Comparison of ENCODE assay signal across 24 mouse cellular contexts in the genomic region with DNA sequence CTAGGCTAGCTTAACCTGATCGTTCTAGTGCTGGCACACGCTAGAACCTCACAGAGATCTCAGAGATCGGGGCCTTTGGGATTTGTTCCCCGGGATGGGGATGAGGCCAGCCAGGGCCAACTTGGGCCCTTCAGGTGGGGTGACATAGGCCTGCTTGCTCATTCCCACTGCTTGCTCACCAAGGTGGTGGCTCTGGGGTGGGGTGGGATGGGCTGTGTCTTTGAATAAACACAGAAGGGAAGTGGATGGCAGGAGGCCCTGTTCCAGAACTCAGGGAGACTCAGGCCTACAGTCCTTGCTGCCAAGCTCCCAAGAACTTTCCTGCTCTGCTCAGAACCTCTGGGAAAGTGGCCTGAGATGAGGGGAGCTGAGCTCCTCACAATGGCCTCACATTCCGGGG. TPM values are rescaled to one million over a fixed set of nuclear protein-coding genes. Genes with fewer than 3 reads are reported as not detected.
DNase-seq lines count a peak whose midpoint lies in the region; ATAC-seq and TF ChIP-seq lines count a peak whose summit lies in the region.
"Had no signal": no experiment of that assay in that cellular context is flagged by ENCODE, and none has a peak within 500 bp of the region (broad histone marks: within the 10 kb centered on the region; RNA-seq: fewer than 3 reads in every experiment).

No protein-coding gene starts in this region.

- H3K4me2 ChIP-seq in hindbrain, embryonic 16.5 days (ENCODE audit: low read length) = no peak overlapping the region
- H3K4me2 ChIP-seq in stomach, embryonic 15.5 days = no peak overlapping the region
- H3K4me2 ChIP-seq in liver, postnatal 0 days (ENCODE audit: low read depth, low read length) = no peak overlapping the region
- H3K4me2 ChIP-seq: embryonic facial prominence, embryonic 12.5 days; forebrain, embryonic 13.5 days; heart, embryonic 12.5 days; hindbrain, embryonic 12.5 days had no signal

- no peak overlapping the region for H3K9ac ChIP-seq in hindbrain, embryonic 16.5 days (ENCODE audit: low read depth, low read length)
- H3K9ac ChIP-seq in stomach, embryonic 15.5 days = no peak overlapping the region
- no peak overlapping the region for H3K9ac ChIP-seq in liver, postnatal 0 days (replicated peaks)
- H3K9ac ChIP-seq: embryonic facial prominence, embryonic 12.5 days; forebrain, embryonic 13.5 days; heart, embryonic 12.5 days; hindbrain, embryonic 12.5 days had no signal

- WGBS in hindbrain, embryonic 10.5 days = 80% methylated on average over 5 of the region's 5 CpGs
- 80% methylated on average over 5 of the region's 5 CpGs for WGBS in hindbrain, embryonic 16.5 days
- 83% methylated on average over 5 of the region's 5 CpGs for WGBS in embryonic facial prominence, embryonic 10.5 days
- WGBS in limb, embryonic 10.5 days = 84% methylated on average over 5 of the region's 5 CpGs
- 80% methylated on average over 5 of the region's 5 CpGs for WGBS in stomach, embryonic 15.5 days
- 83% methylated on average over 5 of the region's 5 CpGs for WGBS in liver, postnatal 0 days (ENCODE audit: insufficient replicate concordance)

- H3K9me3 ChIP-seq in hindbrain, embryonic 10.5 days = no peaks in the 10 kb centered on the region
- H3K9me3 ChIP-seq in hindbrain, embryonic 16.5 days (ENCODE audit: control insufficient read depth, low read length) = no peaks in the 10 kb centered on the region
- H3K9me3 ChIP-seq in embryonic facial prominence, embryonic 10.5 days = no peaks in the 10 kb centered on the region
- no peaks in the 10 kb centered on the region for H3K9me3 ChIP-seq in limb, embryonic 10.5 days (replicated peaks)
- H3K9me3 ChIP-seq in stomach, embryonic 15.5 days = no peaks in the 10 kb centered on the region
- no peaks in the 10 kb centered on the region for H3K9me3 ChIP-seq in liver, postnatal 0 days (ENCODE audit: low read length)
- H3K9me3 ChIP-seq: embryonic facial prominence, embryonic 12.5 days; forebrain, embryonic 13.5 days; hindbrain, embryonic 12.5 days had no signal

- H3K36me3 ChIP-seq in hindbrain, embryonic 10.5 days = no peaks in the 10 kb centered on the region
- no peaks in the 10 kb centered on the region for H3K36me3 ChIP-seq in hindbrain, embryonic 16.5 days (ENCODE audit: control insufficient read depth, insufficient read depth, low read length)
- H3K36me3 ChIP-seq in embryonic facial prominence, embryonic 10.5 days (replicated peaks) = no peaks in the 10 kb centered on the region
- H3K36me3 ChIP-seq in limb, embryonic 10.5 days = no peaks in the 10 kb centered on the region
- H3K36me3 ChIP-seq in stomach, embryonic 15.5 days = no peaks in the 10 kb centered on the region
- peaks cover 73% of the 10 kb centered on the region for H3K36me3 ChIP-seq in liver, postnatal 0 days (replicated peaks; ENCODE audit: insufficient read depth, low read length)
- H3K36me3 ChIP-seq: embryonic facial prominence, embryonic 12.5 days; heart, embryonic 12.5 days; hindbrain, embryonic 12.5 days had no signal

- peak overlapping the region; percentile 77 for H3K27ac ChIP-seq in hindbrain, embryonic 10.5 days
- no peak overlapping the region for H3K27ac ChIP-seq in hindbrain, embryonic 16.5 days (ENCODE audit: low read depth, low read length)
- H3K27ac ChIP-seq in embryonic facial prominence, embryonic 10.5 days (replicated peaks) = peak overlapping the region; percentile 69
- H3K27ac ChIP-seq in limb, embryonic 10.5 days = peak overlapping the region; percentile 47
- peak overlapping the region; percentile 74 for H3K27ac ChIP-seq in stomach, embryonic 15.5 days
- H3K27ac ChIP-seq in liver, postnatal 0 days (ENCODE audit: low read depth) = no peak overlapping the region
- H3K27ac ChIP-seq: embryonic facial prominence, embryonic 12.5 days; forebrain, embryonic 13.5 days; hindbrain, embryonic 12.5 days; layer of hippocampus, adult 2 months; macrophage had no signal

- no peak for TF ChIP-seq EP300 in liver, postnatal 0 days (IDR thresholded peaks at IDR 0.05; ENCODE audit: low read depth)

- H3K27me3 ChIP-seq in hindbrain, embryonic 10.5 days (ENCODE audit: insufficient read depth, poor library complexity, severe bottlenecking) = 0 out of 2 replicates have a peak, but pooled peaks cover 16% of the 10 kb centered on the region
- H3K27me3 ChIP-seq in hindbrain, embryonic 16.5 days (replicated peaks; ENCODE audit: control insufficient read depth, insufficient read depth, low read length) = no peaks in the 10 kb centered on the region; the same call in 1 of the 2 replicates
- peaks cover 33% of the 10 kb centered on the region; the same call in 1 of the 2 replicates for H3K27me3 ChIP-seq in embryonic facial prominence, embryonic 10.5 days (replicated peaks; ENCODE audit: low read depth, poor library complexity, severe bottlenecking)
- peaks cover 29% of the 10 kb centered on the region for H3K27me3 ChIP-seq in limb, embryonic 10.5 days (ENCODE audit: low read depth, poor library complexity, severe bottlenecking)
- no peaks in the 10 kb centered on the region for H3K27me3 ChIP-seq in stomach, embryonic 15.5 days (replicated peaks)
- H3K27me3 ChIP-seq in liver, postnatal 0 days (ENCODE audit: insufficient read depth, low read length) = no peaks in the 10 kb centered on the region
- H3K27me3 ChIP-seq: embryonic facial prominence, embryonic 12.5 days; forebrain, embryonic 13.5 days; Patski had no signal

- no peak for ATAC-seq in hindbrain, embryonic 16.5 days
- ATAC-seq in stomach, embryonic 15.5 days (ENCODE audit: insufficient read depth, low FRiP score, low read depth) = 0 out of 2 replicates have a peak, but pooled peaks have one; percentile 24
- ATAC-seq in liver, postnatal 0 days = no peak
- ATAC-seq: CD4-positive, CD25-positive, alpha-beta regulatory T cell, adult 4 months; forebrain, embryonic 13.5 days; lung, postnatal 0 days; Patski had no signal

- TF ChIP-seq CTCF in liver, postnatal 0 days (IDR thresholded peaks at IDR 0.05; ENCODE audit: low read depth) = no peak

- DNase-seq in hindbrain, embryonic 10.5 days (ENCODE audit: low spot score) = no peak
- DNase-seq in embryonic facial prominence, embryonic 10.5 days (ENCODE audit: low spot score) = no peak
- DNase-seq in limb, embryonic 10.5 days (ENCODE audit: low spot score) = no peak
- DNase-seq in liver, postnatal 0 days = no peak
- DNase-seq in layer of hippocampus, adult 8-10 months (ENCODE audit: low spot score in 2 of 2) = no peak
- DNase-seq: adrenal gland, postnatal 36 days; cerebellum, adult 9-11 months; gastrocnemius, postnatal 14 days; heart, adult 11 months; heart, postnatal 10 days; kidney, postnatal 10 days; right cerebral cortex, postnatal 4 days; thymus, postnatal 14 days had no signal

- H3K4me3 ChIP-seq in hindbrain, embryonic 10.5 days = no peak overlapping the region
- H3K4me3 ChIP-seq in hindbrain, embryonic 16.5 days (ENCODE audit: low read length) = no peak overlapping the region
- no peak overlapping the region for H3K4me3 ChIP-seq in embryonic facial prominence, embryonic 10.5 days
- H3K4me3 ChIP-seq in limb, embryonic 10.5 days = no peak overlapping the region
- H3K4me3 ChIP-seq in stomach, embryonic 15.5 days (replicated peaks) = no peak overlapping the region
- H3K4me3 ChIP-seq in liver, postnatal 0 days (ENCODE audit: low read depth, low read length) = no peak overlapping the region
- H3K4me3 ChIP-seq: embryonic facial prominence, embryonic 12.5 days; forebrain, embryonic 13.5 days; heart, embryonic 12.5 days; hindbrain, embryonic 12.5 days; layer of hippocampus, adult 2 months had no signal

- peaks cover 64% of the 10 kb centered on the region for H3K4me1 ChIP-seq in hindbrain, embryonic 10.5 days (replicated peaks)
- H3K4me1 ChIP-seq in hindbrain, embryonic 16.5 days (ENCODE audit: control insufficient read depth, insufficient read depth, low read depth, low read length) = no peaks in the 10 kb centered on the region
- H3K4me1 ChIP-seq in embryonic facial prominence, embryonic 10.5 days = peaks cover 70% of the 10 kb centered on the region
- H3K4me1 ChIP-seq in limb, embryonic 10.5 days = peaks cover 52% of the 10 kb centered on the region
- peaks cover 21% of the 10 kb centered on the region for H3K4me1 ChIP-seq in stomach, embryonic 15.5 days
- peaks cover 3% of the 10 kb centered on the region; the same call in 1 of the 2 replicates for H3K4me1 ChIP-seq in liver, postnatal 0 days (ENCODE audit: insufficient read depth)

RNA-seq across cellular contexts. Expression of a gene that starts 31.9 kb away (rescaled TPM):
- polyA plus RNA-seq in hindbrain, embryonic 10.5 days (2016; fragmentation: Nextera tagmentation; extraction: Ambion mirVana) = 6.2 and 10.3 TPM in 2 replicates
- 24.5 and 26.8 TPM in 2 replicates for polyA plus RNA-seq in hindbrain, embryonic 16.5 days (2015; fragmentation: Nextera tagmentation; extraction: Ambion mirVana)
- polyA plus RNA-seq in embryonic facial prominence, embryonic 10.5 days (2016; fragmentation: Nextera tagmentation; extraction: Ambion mirVana) = 5.2 and 7.3 TPM in 2 replicates
- 4.1 and 7.2 TPM in 2 replicates for polyA plus RNA-seq in limb, embryonic 10.5 days (2016; fragmentation: Nextera tagmentation; extraction: Ambion mirVana)
- 87.7 and 95.0 TPM in 2 replicates for polyA plus RNA-seq in stomach, embryonic 15.5 days (2015; fragmentation: Nextera tagmentation; extraction: Ambion mirVana)
- polyA plus RNA-seq in liver, postnatal 0 days (2015; fragmentation: Nextera tagmentation; extraction: Ambion mirVana) = 81.0 and 87.7 TPM in 2 replicates
- total RNA-seq in layer of hippocampus, adult 8-10 months (2022) = 10 to 100 TPM; 21.7 to 42.4 (median 29.3) TPM

Comparison
In these comparisons a context has a peak if more than half of its experiments do, and no peak if none do; other contexts are left out.
1. H3K27ac ChIP-seq: peak in hindbrain, embryonic 10.5 days (single experiment), embryonic facial prominence, embryonic 10.5 days (single experiment), limb, embryonic 10.5 days (single experiment) and stomach, embryonic 15.5 days (single experiment); none in hindbrain, embryonic 16.5 days (single experiment) and liver, postnatal 0 days (single experiment).